Mouse (Mus musculus): ENCODE results near the gene Bcorl1. TPM values are rescaled to one million over a fixed set of nuclear protein-coding genes. Genes with fewer than 3 reads are reported as not detected.
"Not testable (repeated sequence)": the region's sequence is repeated elsewhere in the genome, so short reads cannot be mapped to it uniquely, and the experiment has no call there.

Bcorl1 gene
- total RNA-seq, 2 experiments from 2014 or later: 18.4 to 22.1 TPM

DNA sequence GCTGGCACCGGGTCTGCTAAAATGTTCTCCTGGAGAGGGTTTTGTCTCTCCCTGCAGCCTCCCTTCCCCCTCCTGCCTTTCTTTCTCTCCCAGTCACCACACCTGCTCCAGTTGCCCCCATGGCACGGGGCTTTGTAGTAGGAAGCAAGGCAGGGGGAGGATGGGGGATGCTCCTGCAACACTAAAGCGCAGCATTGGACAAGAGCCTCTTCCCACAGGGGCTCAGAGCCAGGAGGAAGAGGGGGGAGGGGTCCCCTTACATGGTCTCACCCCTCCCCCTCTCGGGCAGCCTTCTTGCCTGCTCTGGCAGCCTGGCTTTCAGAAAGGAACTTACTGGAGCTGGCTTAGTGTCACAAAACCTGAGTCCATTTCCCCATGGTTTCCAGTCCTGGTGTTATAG, 44.8 kb downstream of the Bcorl1 start:
- DNase-seq (ENCODE audit: low spot score in 2 of 2): no peak

DNA sequence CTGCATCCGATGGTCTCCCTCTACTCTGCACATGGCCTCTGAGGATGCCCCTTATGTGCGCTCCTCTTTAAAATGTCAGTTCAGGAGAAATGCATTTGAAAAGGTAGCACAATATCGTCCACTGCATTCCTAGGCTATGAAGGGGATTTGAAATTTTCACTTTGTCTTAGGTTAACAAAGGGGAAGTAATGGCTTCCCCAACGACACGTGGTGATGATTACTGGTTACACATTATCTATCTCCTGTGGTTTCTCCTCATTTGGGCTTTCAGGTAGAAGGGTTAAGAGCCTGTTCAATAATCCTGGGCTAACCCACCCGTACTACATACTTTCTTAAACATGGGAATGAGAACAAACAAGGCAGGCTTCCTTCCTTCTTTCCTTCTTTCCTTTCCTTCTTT, 48.2 kb downstream of the Bcorl1 start:
- no peak for DNase-seq (ENCODE audit: low spot score in 2 of 2)

DNA sequence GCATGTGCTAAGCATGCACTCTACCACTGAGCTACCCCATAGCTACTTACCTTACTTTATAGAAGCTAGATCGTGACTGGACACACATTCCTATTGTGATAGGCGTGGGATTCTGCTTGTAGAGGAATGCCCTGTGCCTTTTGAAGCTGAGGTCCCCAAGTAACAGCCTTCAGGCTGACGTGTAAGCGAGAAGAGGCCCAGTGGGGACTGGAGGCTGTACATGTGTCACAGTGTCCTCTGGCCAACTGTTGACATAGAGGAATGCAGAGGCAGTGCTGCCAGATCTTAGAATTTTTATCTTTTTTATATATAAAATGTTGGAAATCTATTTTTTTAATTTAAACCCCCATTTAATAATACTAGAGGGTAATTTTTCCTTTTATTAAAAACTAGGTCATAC, 58.8 kb downstream of the Bcorl1 start:
- no peak for DNase-seq (ENCODE audit: low spot score in 2 of 2)

DNA sequence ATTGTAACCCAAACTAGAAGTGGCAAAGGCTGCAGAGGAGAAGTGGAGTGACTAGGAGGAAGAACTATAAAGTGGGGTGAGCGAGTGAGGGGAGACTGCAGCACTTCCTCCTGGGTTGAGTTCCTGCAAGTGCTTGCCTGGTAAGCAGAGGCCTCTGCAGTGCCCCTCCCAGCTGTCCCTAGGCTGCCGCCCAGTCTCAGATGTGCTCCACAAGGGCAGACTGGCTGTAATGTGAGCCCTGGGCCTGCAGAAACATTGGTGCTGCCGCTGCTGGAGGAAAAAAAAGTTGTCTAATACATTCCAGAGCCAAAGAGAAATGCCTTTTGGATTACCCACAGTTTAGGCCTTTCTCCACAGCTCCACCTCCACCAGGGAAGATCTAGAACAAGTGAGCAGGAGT, 64.0 kb downstream of the Bcorl1 start:
- DNase-seq (ENCODE audit: low spot score in 2 of 2): no peak

DNA sequence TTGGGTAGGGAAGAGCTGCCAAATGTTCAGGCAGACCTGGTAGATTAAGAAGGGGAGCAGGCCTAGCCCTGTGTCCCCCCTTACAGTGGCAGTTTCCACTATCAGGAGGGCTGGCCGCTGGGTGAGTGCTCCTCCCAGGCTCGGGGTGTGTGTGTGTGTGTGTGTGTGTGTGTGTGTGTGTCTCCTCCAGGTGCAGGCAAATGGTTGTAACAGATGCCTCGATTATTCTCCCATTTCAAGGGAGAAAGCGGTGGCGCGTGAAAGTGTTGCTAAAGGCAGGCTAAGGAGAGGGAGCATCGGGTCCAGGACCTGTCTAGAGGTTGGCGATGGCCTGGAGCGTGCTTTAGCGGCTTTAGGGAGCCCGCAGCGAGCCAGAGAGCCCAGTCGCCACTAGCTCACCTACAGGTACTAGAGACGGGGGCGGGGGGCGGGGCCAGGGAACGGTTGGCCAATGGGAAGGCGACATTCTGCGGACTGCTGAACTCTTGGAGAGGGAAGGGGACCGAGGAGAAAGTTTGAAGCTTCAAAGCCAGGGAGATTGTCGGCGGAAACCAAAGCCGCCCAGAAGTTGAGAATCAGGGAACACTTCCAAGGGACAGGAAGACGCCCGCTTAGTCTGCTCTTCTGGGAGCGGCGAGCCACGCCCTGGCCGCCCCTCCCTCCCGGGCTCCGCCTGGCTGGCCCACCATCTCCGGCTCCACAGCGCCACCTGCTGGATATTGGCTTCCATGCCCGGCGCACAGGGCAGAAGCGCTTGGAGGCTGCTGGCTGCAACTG, 68.6 kb downstream of the Bcorl1 start:
- DNase-seq (ENCODE audit: low spot score in 2 of 2): peak; percentile 84 to 87

DNA sequence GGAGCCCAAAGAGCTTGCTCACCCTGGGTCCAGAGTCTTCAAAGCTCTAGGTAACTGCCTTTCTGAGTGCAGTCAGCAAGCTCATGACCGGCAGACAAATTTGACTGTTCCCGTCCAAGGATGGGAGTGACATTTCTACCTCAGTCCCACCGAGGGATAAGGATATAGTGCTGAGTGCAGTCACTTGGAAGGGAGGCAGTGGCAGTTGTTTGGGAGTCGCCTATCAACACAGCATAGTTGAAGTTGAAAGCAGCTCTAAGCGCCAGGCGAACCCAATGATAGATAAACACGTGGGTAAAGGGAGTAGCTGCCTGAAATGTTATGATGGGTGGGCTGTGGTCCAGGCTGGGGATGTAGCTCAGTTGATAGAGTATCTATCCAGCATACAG, 69.2 kb downstream of the Bcorl1 start:
- no peak for DNase-seq (ENCODE audit: low spot score in 2 of 2)

DNA sequence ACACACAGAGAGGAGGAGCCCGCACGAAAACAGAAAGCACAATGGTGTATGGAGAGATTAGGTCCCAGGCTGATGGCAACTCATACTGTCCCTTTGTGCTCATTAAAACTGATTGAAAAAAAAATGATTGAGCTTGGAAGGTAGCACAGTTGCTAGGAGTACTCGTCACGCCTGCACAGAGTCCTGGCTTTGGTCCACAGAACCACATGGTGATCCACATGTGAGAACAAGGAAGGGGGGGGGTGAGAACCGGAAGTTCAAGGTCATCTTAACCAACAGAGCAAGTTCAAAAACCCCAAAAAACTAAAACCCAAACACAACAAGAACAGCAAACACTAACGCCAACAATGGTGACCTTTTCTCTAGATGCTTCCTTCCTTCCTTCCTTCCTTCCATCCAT, 71.5 kb downstream of the Bcorl1 start:
- DNase-seq (ENCODE audit: low spot score in 2 of 2): no peak

DNA sequence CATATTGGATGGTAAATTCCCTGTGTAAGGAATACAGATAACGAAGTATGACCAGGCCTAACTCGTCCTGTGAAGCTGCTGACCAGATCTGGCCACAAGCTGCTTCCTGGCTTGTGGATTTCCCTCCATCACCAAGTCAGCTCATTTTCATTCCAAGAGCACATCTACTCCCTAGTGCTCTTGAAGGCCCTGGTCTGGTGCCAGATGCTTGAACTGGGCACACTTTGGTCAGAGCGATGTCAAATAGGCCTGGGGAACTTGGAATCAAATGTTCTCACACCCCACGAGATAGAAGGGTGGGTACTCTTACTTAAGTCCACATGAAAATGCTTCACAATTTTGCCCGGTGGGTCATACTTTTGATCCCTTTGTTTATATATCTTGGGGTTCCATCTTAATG, 73.1 kb downstream of the Bcorl1 start:
- no peak for DNase-seq (ENCODE audit: low spot score in 2 of 2)

DNA sequence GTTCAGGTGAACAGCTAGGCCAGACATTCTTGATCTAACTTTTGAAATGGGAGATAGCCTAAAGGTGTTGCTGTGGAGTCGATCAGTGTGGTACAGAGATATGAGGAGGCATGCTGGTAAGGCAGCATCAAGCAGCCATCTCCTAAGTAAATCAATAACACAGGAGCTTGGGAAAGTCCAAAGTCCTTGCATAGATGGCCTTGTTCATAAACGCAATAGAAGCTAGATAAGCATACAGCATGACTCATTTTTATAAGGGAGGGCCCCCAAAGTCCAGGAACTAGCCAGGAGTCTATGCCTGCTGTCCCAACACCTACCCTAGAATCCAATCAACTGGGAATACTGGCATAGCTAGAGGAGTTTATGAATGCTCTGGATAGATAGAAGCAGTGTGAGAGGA, 77.3 kb downstream of the Bcorl1 start:
- no peak for DNase-seq (ENCODE audit: low spot score in 2 of 2)

DNA sequence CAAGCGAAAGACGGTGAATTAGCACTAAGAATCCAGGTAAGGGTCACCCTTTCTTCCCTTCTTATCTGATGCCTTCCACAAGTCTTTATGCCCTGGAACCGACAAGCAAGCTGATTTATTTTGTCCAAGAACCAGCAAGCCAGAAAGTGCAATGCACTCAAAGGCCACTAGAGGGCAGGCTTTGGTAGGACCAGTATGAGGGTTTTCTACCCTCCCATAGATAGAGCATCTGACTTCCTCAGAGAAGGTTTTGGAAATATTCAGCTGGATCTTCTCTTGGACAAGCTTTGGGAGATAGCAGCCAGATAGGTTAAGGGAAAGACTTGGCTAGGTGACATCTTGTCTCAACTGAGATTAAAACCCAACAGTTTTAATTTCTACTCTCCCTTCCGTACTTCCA, 81.8 kb downstream of the Bcorl1 start:
- peak; percentile 60 to 66 for DNase-seq (ENCODE audit: low spot score in 2 of 2)

DNA sequence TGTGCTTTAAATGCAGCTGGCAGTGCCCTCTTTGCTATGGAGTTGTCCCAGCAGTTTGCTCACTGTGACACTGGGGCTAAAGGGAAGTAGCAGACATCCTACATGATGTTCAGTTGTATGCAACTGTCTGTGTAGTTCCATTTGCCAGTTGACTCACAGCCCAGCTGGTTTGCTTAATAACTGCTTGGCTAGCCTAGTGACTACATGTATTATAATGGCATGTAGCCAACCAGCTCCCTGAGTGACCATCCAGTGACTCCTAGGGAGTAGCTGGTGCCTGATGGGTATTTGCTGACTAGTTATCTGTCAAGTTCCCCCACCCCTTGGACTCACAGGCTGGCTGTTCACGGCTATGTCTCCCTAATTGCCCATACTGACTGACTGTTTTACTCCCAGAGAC, 82.5 kb downstream of the Bcorl1 start:
- DNase-seq (ENCODE audit: low spot score in 2 of 2): no peak

DNA sequence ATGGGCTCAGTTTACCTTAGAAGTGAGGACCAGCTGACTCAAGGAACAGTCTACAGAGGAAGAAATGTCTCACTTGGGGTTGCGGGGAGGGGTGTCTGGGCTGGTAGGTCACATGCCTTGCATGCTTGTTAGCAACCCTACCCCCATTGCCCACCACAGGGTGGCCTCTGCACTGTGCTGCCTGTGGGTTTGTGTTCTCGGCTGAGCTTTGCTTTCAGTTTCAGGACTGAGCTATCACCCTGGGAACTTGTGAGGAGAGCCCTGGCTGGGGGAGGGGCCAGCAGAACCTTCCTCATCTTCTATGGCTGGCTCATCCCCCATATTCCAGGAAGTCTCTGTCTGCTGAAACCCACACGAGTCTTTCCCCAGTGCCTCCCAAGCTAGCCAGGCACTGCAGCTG, 83.4 kb downstream of the Bcorl1 start:
- no peak for DNase-seq (ENCODE audit: low spot score in 2 of 2)

DNA sequence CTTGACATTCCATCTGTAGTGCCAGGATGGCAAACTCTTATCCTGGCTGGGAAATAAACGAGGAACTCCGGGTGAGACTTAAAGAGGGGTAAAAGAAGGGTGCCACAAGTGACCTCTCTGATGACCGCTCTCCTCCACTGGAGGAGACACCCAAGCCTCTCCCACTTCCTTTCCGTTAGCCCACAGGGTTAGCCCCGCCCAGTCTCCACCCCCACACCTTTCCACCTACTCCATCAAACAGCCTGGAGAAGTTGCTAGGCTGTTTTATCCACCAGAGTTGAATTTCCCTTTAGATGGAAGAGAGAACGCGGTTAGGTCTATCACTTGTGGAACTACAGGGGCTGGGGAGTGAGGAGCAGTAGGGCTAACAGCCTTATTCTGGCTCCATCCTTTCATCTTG, 84.1 kb downstream of the Bcorl1 start:
- no peak for DNase-seq (ENCODE audit: low spot score in 2 of 2)

DNA sequence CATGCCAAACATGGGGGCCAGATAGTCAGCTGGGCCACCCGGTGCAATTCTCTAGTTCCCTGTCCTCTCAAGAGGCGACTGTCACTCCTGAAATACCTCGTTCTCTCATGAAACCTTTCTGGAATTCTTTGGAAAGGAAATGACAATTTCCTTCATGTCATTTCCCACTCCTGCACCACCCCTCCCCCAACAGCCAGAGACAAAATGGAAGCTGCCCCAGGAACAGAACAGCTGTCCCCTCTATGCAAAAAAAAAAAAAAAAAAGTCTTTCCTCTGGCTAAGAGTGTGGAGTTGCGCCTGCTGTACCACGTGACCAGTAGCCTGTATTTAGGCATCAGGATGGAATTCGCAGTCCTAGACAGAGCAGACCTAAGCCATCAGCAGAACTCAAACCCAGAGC, 87.1 kb downstream of the Bcorl1 start:
- DNase-seq (ENCODE audit: low spot score in 2 of 2): no peak

DNA sequence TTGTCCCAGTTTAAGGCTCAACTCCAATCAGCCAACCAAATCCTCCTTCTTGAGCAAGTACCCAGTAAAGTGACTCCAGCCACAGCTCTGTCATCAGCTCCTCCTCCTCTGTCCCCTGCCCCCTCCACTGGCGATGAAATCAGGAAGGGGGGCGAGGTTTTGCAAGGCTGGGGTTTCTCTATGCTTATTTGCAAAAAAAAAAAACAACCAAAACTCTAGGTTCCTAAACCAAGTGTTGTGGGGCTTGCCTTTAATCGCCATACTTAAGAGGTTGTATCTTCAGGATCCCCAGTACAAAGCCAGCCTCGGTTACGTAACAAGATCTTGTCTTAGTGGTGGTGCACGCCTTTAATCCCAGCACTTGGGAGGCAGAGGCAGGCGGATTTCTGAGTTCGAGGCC, 87.5 kb downstream of the Bcorl1 start:
- DNase-seq (ENCODE audit: low spot score in 2 of 2): no peak

DNA sequence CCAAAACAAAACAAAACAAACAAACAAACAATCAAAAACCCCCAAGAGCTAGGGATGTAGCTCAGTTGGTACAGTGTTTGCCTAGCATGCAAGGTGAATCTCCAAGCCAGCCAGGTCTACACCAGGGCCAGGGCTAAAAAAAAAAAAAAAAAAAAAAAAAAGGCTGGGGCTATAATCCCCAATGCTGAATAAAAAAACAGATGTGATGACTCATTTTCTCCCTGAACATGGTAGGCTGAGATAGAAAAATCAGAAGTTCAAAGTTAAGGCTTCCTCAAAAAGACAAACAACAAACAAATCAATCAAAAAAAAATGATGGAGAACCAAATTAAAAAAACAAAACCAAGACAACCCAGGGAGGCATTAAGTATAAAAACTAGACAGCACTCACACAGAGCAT, 87.9 kb downstream of the Bcorl1 start:
- DNase-seq (ENCODE audit: low spot score in 2 of 2): no peak

DNA sequence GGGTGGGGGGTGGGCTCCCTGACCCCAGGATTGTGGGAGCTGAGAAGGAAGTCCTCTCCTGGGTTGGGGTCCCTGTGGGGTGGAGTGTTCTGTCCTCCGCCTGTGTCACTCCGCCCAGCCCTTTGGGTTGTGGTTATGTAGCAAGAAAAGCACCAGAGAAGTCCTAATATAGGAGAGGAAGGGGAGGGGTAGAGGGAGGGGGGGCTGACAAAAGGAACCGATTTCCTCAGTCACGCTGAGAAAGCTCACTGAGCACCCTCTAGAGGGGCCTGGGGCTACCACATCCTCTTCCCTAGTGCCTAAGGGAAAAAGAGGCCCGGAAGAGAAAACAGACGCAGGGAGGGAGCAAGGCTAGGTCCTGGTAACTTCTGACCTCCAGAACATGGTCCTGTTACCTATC, 88.4 kb downstream of the Bcorl1 start:
- no peak for DNase-seq (ENCODE audit: low spot score in 2 of 2)

DNA sequence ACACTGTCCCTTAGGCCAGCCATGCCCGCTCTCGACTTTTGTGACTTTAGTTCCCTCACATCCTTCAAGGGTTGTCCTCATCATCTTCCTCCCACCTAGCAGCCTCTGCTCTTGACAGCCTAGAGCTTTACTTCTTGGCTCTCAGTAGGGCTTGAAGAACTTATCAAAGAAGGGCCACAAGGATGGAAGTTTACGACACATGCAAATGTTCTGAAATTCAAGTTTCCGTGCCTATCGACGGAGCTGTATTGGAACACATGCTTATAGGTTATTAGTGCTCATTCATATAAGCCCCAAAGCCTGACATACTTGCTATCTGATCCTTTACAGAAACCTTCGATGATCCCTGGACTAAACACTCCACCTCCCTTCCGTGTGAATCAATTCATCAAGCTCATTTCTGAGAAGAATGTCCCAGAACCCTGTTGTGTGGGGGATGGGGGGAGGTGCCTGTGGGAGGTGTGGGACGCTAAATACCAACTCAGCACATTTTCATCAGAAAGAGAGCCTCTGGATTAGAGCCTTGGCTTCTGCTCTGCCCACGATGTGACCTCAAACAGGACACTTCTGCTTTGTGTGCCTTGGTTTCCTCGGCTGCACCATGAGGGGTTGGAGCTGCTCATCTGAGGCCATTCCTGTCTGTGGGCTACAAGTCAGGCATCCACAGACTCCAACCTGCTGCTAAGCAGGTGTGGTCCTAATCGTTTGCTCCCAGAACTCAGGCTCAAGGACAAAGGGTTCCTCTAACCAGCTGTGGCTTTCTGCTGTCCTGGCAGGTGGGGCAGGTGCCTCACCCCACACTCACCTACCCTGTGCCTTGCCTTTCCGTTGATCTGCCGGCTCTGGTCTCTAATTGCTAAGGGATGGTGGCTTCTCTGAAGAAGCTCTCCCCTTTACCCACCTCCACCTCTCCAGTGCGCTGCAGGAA, 91.7 kb downstream of the Bcorl1 start:
- DNase-seq (ENCODE audit: low spot score in 2 of 2): no peak

DNA sequence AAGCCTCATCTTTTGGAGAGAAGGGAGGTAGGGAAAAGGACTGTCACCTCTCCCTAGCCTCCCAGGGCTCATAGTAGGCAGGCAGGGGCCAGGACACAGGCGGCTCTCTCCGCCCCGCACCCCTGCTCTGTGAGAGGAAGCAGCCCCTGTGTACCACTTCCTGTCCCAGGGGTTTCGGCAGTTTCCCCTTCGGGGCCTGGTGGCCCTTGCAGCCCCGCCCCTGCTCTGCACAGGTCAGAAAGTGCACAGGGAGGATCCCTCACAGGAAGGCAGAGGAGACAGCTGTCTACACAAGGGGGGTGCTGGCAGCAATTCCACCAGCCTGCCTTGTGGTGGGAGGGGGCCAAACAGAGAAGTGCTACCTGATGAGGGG, 92.4 kb downstream of the Bcorl1 start:
- no peak for DNase-seq (ENCODE audit: low spot score in 2 of 2)

DNA sequence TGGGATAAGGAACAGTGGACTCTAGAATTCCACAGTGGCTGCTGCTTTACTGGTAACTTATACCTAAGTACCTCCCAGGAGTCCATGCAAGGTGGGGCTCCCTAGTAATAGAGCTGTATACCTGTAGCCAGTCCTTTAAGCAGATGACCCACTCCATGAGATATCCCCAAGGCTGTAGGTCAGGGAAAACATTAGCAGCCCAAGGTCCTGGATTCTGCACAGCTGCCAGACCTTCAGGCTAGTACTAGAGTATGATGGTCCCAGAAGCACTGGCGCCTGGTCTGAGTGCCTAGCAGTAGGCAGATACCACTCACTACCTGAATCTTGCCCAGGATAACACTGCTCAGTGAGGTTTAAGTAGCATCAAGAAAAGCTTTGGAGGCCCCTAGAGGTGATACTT, 93.1 kb downstream of the Bcorl1 start:
- no peak for DNase-seq (ENCODE audit: low spot score in 2 of 2)

DNA sequence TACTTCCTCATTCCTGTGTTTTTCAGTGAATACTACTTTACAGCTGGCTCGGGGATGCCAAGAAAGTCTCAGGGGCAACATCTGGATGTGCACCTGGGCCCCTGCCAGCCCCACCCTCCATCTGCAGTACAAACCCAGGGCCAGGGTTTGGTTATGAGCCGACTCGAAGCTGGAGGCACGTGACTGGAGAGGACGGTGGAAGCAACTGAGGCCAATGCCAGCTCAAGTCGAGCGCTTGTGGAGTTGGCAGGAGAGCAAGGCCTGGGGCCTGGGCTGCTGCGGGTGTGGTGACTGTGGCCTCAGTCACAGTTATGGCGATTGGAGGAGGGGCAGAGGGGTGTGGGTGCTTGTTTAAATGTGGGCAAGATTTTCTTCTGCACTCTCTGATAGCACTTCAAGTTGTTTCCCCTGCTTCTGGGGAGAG, 94.3 kb downstream of the Bcorl1 start:
- no peak for DNase-seq (ENCODE audit: low spot score in 2 of 2)

DNA sequence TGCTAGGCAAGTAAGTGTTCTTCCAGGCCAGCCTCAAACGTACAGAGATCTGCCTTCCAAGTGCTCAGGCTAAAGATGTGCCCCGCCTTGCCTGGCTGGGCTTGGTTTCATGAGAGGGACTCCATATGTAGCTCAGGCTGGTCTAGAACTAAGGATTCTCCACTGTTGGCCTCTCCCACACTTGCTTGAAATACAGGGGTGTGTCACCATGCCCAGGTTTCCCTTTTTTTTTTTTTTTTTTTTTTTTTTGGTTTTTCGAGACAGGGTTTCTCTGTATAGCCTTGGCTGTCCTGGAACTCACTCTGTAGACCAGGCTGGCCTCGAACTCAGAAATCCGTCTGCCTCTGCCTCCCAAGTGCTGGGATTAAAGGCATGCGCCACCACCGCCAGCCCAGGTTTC, 94.9 kb downstream of the Bcorl1 start:
- not testable (repeated sequence) for DNase-seq (ENCODE audit: low spot score in 2 of 2)

DNA sequence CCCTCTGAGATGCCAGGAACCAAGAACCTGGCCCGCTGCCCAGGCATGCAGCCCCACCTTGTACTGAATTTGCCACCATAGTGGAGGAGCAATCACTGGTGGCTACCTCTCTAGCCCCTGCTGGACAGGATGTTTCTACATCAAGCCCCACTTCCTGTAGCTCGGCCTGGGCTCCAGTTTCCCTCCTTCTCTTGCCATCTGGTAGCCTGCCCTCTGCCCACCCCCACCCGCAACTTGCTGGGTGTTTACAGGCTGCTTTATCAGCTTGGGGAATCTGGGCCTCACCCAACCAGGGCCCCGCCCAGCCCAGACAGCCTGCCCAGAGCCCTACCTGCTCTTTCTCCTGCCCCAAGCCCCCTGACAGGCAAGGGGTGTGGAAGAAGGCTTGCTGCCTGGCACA, 97.9 kb downstream of the Bcorl1 start:
- no peak for DNase-seq (ENCODE audit: low spot score in 2 of 2)

Measured in left cerebral cortex, adult 18-20 months (tissue).